Mouse (Mus musculus): ENCODE measurements around the gene Crybb1. TPM values are rescaled to one million over a fixed set of nuclear protein-coding genes. Genes with fewer than 3 reads are reported as not detected.

Gene Crybb1
- polyA plus RNA-seq, 1 experiment from 2014 or later = 5.5 TPM

DNA sequence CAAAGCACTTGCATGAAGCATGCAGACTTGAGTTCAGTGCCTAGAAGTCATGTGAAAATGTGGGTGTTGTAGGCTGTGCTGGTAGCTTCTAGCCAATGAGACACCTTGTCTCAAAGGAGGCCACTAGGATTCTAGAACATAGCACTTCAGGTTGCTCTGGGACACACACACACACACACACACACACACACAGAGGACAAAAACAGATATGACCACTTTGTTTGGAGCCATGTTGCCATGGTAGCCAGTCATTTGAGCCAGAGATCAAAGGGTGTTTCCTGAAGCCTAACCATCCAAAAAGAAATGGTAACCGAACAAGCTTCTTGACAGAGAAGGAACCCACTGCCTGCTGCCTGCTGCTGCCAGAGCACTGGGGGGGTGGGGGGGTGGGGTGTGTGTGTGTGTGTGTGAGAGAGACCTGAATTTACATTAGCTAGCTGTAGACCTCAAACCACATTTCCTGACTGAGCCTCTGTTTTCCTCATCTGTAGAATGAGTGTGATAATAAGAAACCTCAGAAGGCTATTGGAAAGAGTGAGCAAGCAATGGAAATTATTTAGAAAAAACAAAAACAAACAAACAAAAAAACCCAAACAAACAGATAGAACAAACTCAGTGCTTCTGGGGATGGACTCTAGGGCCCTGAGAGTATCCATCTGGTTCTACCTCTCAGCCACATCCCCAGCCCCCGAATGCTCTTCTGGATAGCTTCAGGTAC lies 18.3 kb downstream of the Crybb1 start:
- Histone ChIP-seq H3K4me1 (replicated peaks) (peaks cover 43% of the 10 kb centered on the region), H3K4me3 (no peak overlapping the region), H3K9me3 (no peaks in the 10 kb centered on the region), H3K27me3 (0 out of 2 replicates have a peak, but pooled peaks cover 9% of the 10 kb centered on the region), H3K36me3 (no peaks in the 10 kb centered on the region), H3K9ac (no peak overlapping the region), H3K4me2 (no peak overlapping the region), H3K27ac (no peak overlapping the region)
- 51% methylated on average over 2 of the region's 2 CpGs for WGBS
- no peak for ATAC-seq (ENCODE audit: low FRiP score)

DNA sequence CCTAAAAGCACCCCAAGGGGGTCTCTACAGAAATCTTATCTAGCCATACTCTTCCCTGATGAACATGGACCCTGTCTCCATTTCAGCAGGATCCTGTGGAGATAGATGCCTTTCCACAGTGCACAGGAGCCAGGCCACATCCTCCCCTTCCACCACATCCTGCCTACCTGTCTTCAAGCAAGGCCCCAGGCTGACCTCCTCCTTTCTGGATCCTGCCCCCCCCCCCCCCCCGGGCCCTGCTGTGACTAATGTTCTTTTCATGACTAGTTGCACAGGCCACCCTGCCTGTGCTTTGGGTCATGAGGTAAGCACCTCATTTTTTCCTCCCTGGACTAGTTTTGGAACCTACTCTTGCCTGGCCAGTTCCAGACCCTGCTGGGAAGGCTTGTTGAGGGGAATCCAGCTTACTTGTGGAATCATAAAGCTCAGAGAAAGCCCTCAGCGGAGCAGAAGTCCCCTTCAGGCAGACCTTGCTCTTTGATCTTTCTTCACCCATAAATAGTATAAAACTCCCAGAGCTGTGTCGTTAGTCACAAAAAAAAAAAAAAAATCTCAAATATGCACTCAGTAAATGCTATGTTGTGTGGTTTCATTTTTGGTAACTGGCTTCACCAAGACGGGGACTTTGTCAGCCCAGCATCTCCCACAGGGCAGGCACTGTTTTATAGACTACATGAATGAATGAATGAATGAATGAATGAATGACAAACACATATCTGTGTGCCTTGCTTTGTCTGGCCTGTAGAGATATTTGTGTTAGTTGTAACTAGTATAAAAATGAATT lies 19.6 kb downstream of the Crybb1 start:
- H3K9me3 ChIP-seq = no peaks in the 10 kb centered on the region
- no peak overlapping the region for H3K27ac ChIP-seq
- H3K36me3 ChIP-seq = no peaks in the 10 kb centered on the region
- peak overlapping the region; percentile 53; the same call in 1 of the 2 replicates for H3K4me3 ChIP-seq
- H3K4me2 ChIP-seq = peak overlapping the region; percentile 87
- WGBS = 59% methylated on average over 4 of the region's 4 CpGs
- H3K27me3 ChIP-seq = 0 out of 2 replicates have a peak, but pooled peaks cover 7% of the 10 kb centered on the region
- 0 out of 2 replicates have a peak overlapping the region, but pooled peaks have one; percentile 24 for H3K9ac ChIP-seq
- ATAC-seq (ENCODE audit: low FRiP score) = no peak
- H3K4me1 ChIP-seq (replicated peaks) = peaks cover 55% of the 10 kb centered on the region

DNA sequence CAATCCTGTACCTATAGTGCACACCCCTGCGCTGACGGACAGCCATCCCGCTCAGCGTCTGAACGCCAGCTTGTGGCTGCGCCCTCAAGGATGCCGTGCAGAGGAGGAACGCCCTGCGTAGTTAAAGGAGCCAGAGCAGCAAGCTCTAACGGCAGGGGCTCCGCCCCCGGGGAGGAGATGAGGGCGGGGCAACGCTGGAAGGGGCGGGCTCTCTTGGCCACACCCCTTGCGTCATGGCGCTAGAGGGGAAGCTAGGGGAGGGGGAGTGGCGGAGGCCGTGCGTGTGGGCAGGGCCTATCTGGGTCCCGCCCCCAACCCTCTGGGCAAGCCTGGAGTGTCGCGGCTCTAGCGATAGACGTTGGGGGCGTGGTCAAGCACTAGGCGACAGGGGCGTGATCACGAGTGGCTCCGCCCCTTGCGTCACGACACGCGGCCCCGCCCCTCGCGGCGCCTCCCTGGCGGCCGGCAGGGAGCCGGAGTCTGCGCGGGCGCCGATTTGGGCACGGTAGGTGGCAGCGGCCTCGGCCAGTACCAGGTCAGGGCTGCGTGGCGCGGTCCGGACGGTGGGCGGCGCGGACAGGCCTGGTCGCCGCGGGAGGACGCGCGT lies 20.8 kb downstream of the Crybb1 start, which contains the start of gene Tpst2:
Gene Tpst2, plus strand, starts transcription at position 425 of the 607 bp plus-strand sequence.
- WGBS = under 1% methylated on average over 47 of the region's 62 CpGs
- no peaks in the 10 kb centered on the region for H3K36me3 ChIP-seq

GRCm38 (mm10) chr5:112276907-112277348 lies 21.3 kb downstream of the Crybb1 start:
- H3K27ac ChIP-seq = peak overlapping the region; percentile 88
- H3K4me1 ChIP-seq (replicated peaks) = peaks cover 54% of the 10 kb centered on the region
- no peak; the same call in 1 of the 2 replicates for ATAC-seq (ENCODE audit: low FRiP score)
- peak overlapping the region; percentile 53 for H3K4me3 ChIP-seq
- H3K27me3 ChIP-seq = 0 out of 2 replicates have a peak, but pooled peaks cover 4% of the 10 kb centered on the region
- peak overlapping the region; percentile 87 for H3K4me2 ChIP-seq
- peak overlapping the region; percentile 72 for H3K9ac ChIP-seq
- no peaks in the 10 kb centered on the region for H3K36me3 ChIP-seq
- H3K9me3 ChIP-seq = no peaks in the 10 kb centered on the region
- WGBS = under 1% methylated on average over 24 of the region's 24 CpGs

More for the DNA sequence above, 20.8 kb downstream of the Crybb1 start, which contains the start of gene Tpst2:
- Histone ChIP-seq H3K4me3 (peak within 1 kb of the TSS; percentile 53), H3K27ac (peak within 1 kb of the TSS; percentile 88), H3K27me3 (0 out of 2 replicates have a peak, but pooled peaks cover 4% of the 10 kb centered on the region), H3K9ac (peak within 1 kb of the TSS; percentile 72), H3K4me2 (peak within 1 kb of the TSS; percentile 87), H3K4me1 (replicated peaks) (peaks cover 55% of the 10 kb centered on the region), H3K9me3 (no peaks in the 10 kb centered on the region)
- peak; percentile 93 for ATAC-seq (ENCODE audit: low FRiP score)

DNA sequence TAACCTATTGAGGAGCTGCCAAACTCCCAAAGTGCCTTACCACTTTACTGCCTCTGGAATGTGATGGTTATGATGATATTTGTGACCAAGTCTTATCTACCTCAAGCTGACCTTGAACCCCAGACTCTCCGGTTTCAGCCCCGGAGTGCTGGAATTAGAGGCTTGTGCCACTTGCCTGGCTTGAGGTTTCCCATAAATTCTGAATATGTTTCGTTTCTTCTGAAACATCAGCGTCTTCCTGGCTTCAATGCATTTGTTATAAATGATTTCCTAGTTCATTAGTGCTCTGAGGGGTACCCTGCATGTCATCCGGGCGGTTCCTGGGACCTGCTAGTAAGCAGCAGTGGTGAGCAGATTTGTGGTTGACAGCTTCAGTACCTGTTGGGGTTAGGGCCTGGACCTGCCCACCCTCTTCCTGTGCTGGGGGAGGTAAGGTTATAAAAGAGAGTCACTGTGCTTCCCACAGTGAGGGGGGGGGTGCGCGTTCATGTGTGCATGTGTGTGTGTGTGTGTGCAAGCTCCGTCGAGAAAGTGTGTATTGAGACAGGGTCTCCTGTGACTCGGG lies 22.4 kb downstream of the Crybb1 start:
- Histone ChIP-seq H3K9ac (no peak overlapping the region), H3K4me2 (peak overlapping the region; percentile 87), H3K36me3 (no peaks in the 10 kb centered on the region), H3K27ac (no peak overlapping the region), H3K4me1 (replicated peaks) (peaks cover 59% of the 10 kb centered on the region), H3K27me3 (0 out of 2 replicates have a peak, but pooled peaks cover 4% of the 10 kb centered on the region), H3K4me3 (no peak overlapping the region), H3K9me3 (no peaks in the 10 kb centered on the region)
- 92% methylated on average over 11 of the region's 11 CpGs for WGBS
- ATAC-seq (ENCODE audit: low FRiP score) = no peak

DNA sequence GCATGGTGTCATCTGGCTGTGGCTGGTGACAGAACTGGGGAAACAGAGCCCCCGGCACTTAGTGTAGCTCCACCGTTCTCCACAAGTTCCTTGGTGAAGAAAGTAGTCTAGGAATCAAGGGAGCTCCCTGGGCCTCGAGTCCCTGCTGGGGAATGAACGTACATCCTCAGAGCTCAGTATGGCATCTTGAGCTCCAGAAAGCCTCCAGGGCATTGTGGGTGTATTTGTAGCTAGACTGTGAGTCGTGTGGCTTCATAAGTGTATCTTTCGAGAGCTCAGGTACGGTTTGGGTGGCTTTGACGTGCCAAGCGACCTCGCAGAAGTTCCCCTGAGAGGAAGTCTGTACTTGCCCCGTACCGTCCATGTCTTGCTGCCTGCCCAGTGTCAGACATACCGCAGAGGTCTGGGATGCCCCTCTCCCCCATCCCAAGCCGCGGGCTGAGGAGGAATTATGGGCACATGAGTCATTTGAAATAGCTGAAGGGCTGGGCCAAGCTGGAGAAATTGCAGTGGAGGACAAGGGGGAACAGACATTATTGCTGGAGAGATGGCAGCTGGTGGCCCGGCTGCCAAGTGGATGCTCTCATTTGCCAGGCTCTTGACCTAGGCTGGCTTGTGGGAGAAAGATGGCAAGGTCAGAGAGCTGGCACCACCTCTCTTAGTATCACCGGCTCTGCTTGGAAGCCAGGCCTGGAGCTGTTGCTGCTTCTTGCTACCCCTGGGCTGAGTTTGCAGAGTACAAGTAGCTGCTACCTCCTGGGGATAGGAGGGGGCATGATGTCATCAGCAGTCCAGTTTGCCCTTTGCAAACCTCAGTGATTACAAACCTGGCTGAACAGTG lies 23.8 kb downstream of the Crybb1 start:
- peak overlapping the region; percentile 46; the same call in 1 of the 2 replicates for H3K9ac ChIP-seq
- H3K27ac ChIP-seq = no peak overlapping the region
- no peak overlapping the region for H3K4me3 ChIP-seq
- ATAC-seq (ENCODE audit: low FRiP score) = no peak
- WGBS = 92% methylated on average over 17 of the region's 17 CpGs
- peaks cover 70% of the 10 kb centered on the region for H3K4me1 ChIP-seq (replicated peaks)
- H3K27me3 ChIP-seq = 0 out of 2 replicates have a peak, but pooled peaks cover 2% of the 10 kb centered on the region
- no peak overlapping the region for H3K4me2 ChIP-seq
- H3K9me3 ChIP-seq = no peaks in the 10 kb centered on the region
- H3K36me3 ChIP-seq = no peaks in the 10 kb centered on the region

DNA sequence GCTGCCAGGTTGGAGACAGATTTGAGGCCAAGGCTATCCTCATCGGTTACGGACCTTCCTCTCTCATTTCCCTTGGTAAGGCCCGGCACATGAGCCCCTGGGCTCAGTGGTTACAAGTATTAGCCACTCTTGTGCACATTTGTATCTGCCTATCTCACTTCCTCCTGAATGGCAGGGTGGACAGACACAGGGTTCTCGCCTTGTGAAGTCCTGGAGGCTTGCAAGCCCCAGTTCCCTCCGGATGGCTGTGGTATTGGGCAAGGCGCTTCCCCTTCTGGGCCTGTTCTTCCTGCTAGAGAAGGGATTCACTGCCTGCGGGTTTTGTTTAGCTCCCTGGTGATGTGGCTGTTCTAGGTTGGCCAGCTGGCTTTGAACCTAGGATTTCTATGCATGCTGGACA lies 24.5 kb downstream of the Crybb1 start:
- Histone ChIP-seq H3K27me3 (no peaks in the 10 kb centered on the region), H3K9ac (peak overlapping the region; percentile 46; the same call in 1 of the 2 replicates), H3K4me2 (no peak overlapping the region), H3K36me3 (no peaks in the 10 kb centered on the region), H3K27ac (no peak overlapping the region), H3K4me1 (replicated peaks) (peaks cover 77% of the 10 kb centered on the region), H3K9me3 (no peaks in the 10 kb centered on the region), H3K4me3 (no peak overlapping the region)
- WGBS = 84% methylated on average over 7 of the region's 7 CpGs
- no peak for ATAC-seq (ENCODE audit: low FRiP score)

GRCm38 (mm10) chr5:112280863-112281660 lies 25.4 kb downstream of the Crybb1 start:
- H3K27me3 ChIP-seq = no peaks in the 10 kb centered on the region
- H3K9ac ChIP-seq = 0 out of 2 replicates have a peak overlapping the region, but pooled peaks have one; percentile 8
- H3K36me3 ChIP-seq = no peaks in the 10 kb centered on the region
- H3K27ac ChIP-seq = peak overlapping the region; percentile 30; the same call in 1 of the 2 replicates
- ATAC-seq (ENCODE audit: low FRiP score) = no peak
- H3K4me3 ChIP-seq = no peak overlapping the region
- 66% methylated on average over 15 of the region's 15 CpGs for WGBS
- no peaks in the 10 kb centered on the region for H3K9me3 ChIP-seq
- H3K4me2 ChIP-seq = no peak overlapping the region
- peaks cover 71% of the 10 kb centered on the region for H3K4me1 ChIP-seq (replicated peaks)

DNA sequence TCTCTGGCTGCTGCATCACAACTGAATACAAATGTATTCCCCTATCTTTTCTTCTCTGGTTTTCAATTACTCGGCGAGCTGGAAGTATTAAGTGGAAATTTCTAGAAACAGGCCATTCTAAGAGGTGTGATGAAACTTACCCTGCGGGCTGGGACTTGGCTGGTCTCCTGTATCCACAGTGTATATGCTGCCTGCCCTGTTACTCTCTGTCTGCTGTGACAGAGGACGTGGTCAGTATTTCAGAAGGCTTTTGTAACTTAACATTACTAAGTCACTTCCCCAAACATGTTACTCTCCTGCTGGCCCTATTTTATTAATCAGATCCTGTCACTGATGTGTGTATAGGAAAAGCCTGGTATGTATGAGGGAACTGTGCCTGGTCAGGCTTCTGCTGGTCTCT lies 26.1 kb downstream of the Crybb1 start:
- Histone ChIP-seq H3K4me2 (no peak overlapping the region), H3K9ac (no peak overlapping the region), H3K4me1 (replicated peaks) (peaks cover 71% of the 10 kb centered on the region), H3K27me3 (no peaks in the 10 kb centered on the region), H3K36me3 (no peaks in the 10 kb centered on the region), H3K27ac (no peak overlapping the region), H3K9me3 (no peaks in the 10 kb centered on the region), H3K4me3 (no peak overlapping the region)
- 83% methylated on average over 4 of the region's 4 CpGs for WGBS
- no peak for ATAC-seq (ENCODE audit: low FRiP score)

GRCm38 (mm10) chr5:112282123-112282779 lies 26.6 kb downstream of the Crybb1 start:
- Histone ChIP-seq H3K4me1 (replicated peaks) (peaks cover 67% of the 10 kb centered on the region), H3K9me3 (no peaks in the 10 kb centered on the region), H3K36me3 (no peaks in the 10 kb centered on the region), H3K27ac (no peak overlapping the region), H3K27me3 (no peaks in the 10 kb centered on the region), H3K9ac (no peak overlapping the region), H3K4me3 (no peak overlapping the region), H3K4me2 (no peak overlapping the region)
- ATAC-seq (ENCODE audit: low FRiP score) = no peak
- WGBS = 74% methylated on average over 6 of the region's 6 CpGs
